Mouse (Mus musculus): ENCODE data around the gene Ccnyl1.
A peak's percentile ranks its signal among the peaks of the same experiment; 100 is the strongest.

Ccnyl1 gene

GRCm38 (mm10) chr1:64705230-64705629, 15.0 kb downstream of the Ccnyl1 start:
- DNase-seq = peak; percentile 57 to 79

- DNase-seq = no peak
Observed at GRCm38 (mm10) chr1:64706610-64707009, 16.4 kb downstream of the Ccnyl1 start.

- peak in 1 of 2 experiments; percentile 11 for DNase-seq
Observed at GRCm38 (mm10) chr1:64709891-64710290, 19.6 kb downstream of the Ccnyl1 start.

GRCm38 (mm10) chr1:64712006-64712760, 21.9 kb downstream of the Ccnyl1 start:
- DNase-seq = no peak

GRCm38 (mm10) chr1:64715458-64715857, 25.2 kb downstream of the Ccnyl1 start:
- no peak for DNase-seq

GRCm38 (mm10) chr1:64716589-64717304, 26.5 kb downstream of the Ccnyl1 start:
- no peak for DNase-seq

GRCm38 (mm10) chr1:64717504-64717903, 27.2 kb downstream of the Ccnyl1 start:
- peak; percentile 64 to 82 for DNase-seq

GRCm38 (mm10) chr1:64721034-64721587, 30.9 kb downstream of the Ccnyl1 start:
- DNase-seq = no peak

GRCm38 (mm10) chr1:64730046-64730445, 39.8 kb downstream of the Ccnyl1 start:
- no peak for DNase-seq

GRCm38 (mm10) chr1:64731341-64732020, 41.2 kb downstream of the Ccnyl1 start:
- no peak for DNase-seq

- no peak for DNase-seq
Observed at GRCm38 (mm10) chr1:64732161-64732560, 41.9 kb downstream of the Ccnyl1 start.

- no peak for DNase-seq
Observed at GRCm38 (mm10) chr1:64732637-64733200, 42.5 kb downstream of the Ccnyl1 start.

- DNase-seq = no peak
Observed at GRCm38 (mm10) chr1:64733453-64734245, 43.4 kb downstream of the Ccnyl1 start.

- DNase-seq = peak; percentile 55 to 66
Observed at GRCm38 (mm10) chr1:64734771-64735750, 44.8 kb downstream of the Ccnyl1 start.

GRCm38 (mm10) chr1:64735781-64736680, 45.8 kb downstream of the Ccnyl1 start:
- peak; percentile 57 to 64 for DNase-seq

- peak; percentile 56 to 70 for DNase-seq
Observed at GRCm38 (mm10) chr1:64736681-64737501, 46.6 kb downstream of the Ccnyl1 start.

GRCm38 (mm10) chr1:64737502-64738179, 47.4 kb downstream of the Ccnyl1 start, which contains the start of gene Fzd5:
Gene Fzd5 (minus strand): TSS chr1:64737751.
- peak; percentile 84 to 93 for DNase-seq

GRCm38 (mm10) chr1:64738180-64738555, 47.9 kb downstream of the Ccnyl1 start:
- no peak for DNase-seq
